Mouse (Mus musculus) liver, adult 2 months (tissue): ENCODE measurements around the gene Fam69a. TPM values are rescaled to one million over a fixed set of nuclear protein-coding genes. Genes with fewer than 3 reads are reported as not detected.
"Not testable (repeated sequence)": the region's sequence is repeated elsewhere in the genome, so short reads cannot be mapped to it uniquely, and the experiment has no call there.

Experiments used
- DNase-seq: peaks from one replicate; pipeline ENCODE4 v3.0.0-alpha.2; 2011; ENCODE audit warnings: low read depth, low spot score; ENCODE audit errors: extremely low read depth
- H3K27ac ChIP-seq: fragments of 200-500 bp; replicated peaks from 2 replicates; pipeline ENCODE4 v1.5.1; 2012; ENCODE audit warnings: low read depth, mild to moderate bottlenecking, control low read depth, inconsistent platforms, low read length; ENCODE audit not compliant: insufficient read depth
- H3K27me3 ChIP-seq: fragments of 200-500 bp; 2 replicates; pipeline ENCODE4 v1.6.1; 2012; ENCODE audit warnings: mild to moderate bottlenecking, moderate library complexity, low read length, inconsistent platforms; ENCODE audit not compliant: control insufficient read depth, insufficient read depth
- H3K36me3 ChIP-seq: fragments of 200-500 bp; 2 replicates; pipeline ENCODE4 v1.6.1; 2012; ENCODE audit warnings: low read length, inconsistent platforms; ENCODE audit not compliant: control insufficient read depth, insufficient read depth
- H3K4me1 ChIP-seq: fragments of 200-500 bp; 2 replicates; pipeline ENCODE4 v1.6.1; 2011; ENCODE audit warnings: low read length; ENCODE audit not compliant: control insufficient read depth, insufficient read depth
- H3K4me3 ChIP-seq: fragments of 200-500 bp; 2 replicates; pipeline ENCODE4 v1.5.1; 2011; ENCODE audit warnings: low read depth, mild to moderate bottlenecking, control low read depth, low read length, moderate library complexity; ENCODE audit not compliant: insufficient read depth
- H3K79me2 ChIP-seq: fragments of 200-500 bp; 2 replicates; pipeline ENCODE4 v1.6.1; 2012; ENCODE audit warnings: inconsistent platforms, mild to moderate bottlenecking, low read length, moderate library complexity; ENCODE audit not compliant: control insufficient read depth, insufficient read depth
- H3K9ac ChIP-seq: fragments of 200-500 bp; 2 replicates; pipeline ENCODE4 v1.6.1; 2012; ENCODE audit warnings: low read depth, mild to moderate bottlenecking, control low read depth, inconsistent platforms, low read length
- CTCF ChIP-seq: fragments of 200-500 bp; IDR thresholded peaks from 2 replicates; pipeline ENCODE4 v1.5.1; 2011; ENCODE audit warnings: low read depth, low read length, control low read depth
- POLR2A ChIP-seq: fragments of 200-500 bp; IDR thresholded peaks from 2 replicates; pipeline ENCODE4 v1.6.1; 2011; ENCODE audit warnings: low read length, control low read depth; ENCODE audit not compliant: insufficient read depth; ENCODE audit errors: extremely low read depth
- WGBS: fragments of 180-500 bp; shearing (Covaris S2); methylation state at CpG from one replicate; pipeline ENCODE4 v1.1.7; 2018; 5-methylcytosine and 5-hydroxymethylcytosine counted together
- polyA plus RNA-seq: library from polyadenylated mRNA; depleted of rRNA; stranded (reverse); fragments of >200 nt; gene quantifications from 2 replicates; pipeline ENCODE4 v1.2.3, GENCODE M21; 2012
- total RNA-seq: library from RNA; depleted of rRNA; stranded (reverse); fragments of >200 nt; gene quantifications from 2 replicates; pipeline ENCODE4 v1.2.3, GENCODE M21; 2014

Gene Fam69a
- total and polyA plus RNA-seq, 2 experiments: 1.4 to 5.3 TPM

GRCm38 (mm10) chr5:107938886-107939285, 48.0 kb downstream of the Fam69a start:
- no peaks in the 10 kb centered on the region for H3K4me1 ChIP-seq
- 100% methylated on average over 2 of the region's 2 CpGs for WGBS
- no peak overlapping the region for H3K27ac ChIP-seq
- no peak overlapping the region for H3K4me3 ChIP-seq
- no peaks in the 10 kb centered on the region for H3K27me3 ChIP-seq
- no peaks in the 10 kb centered on the region for H3K36me3 ChIP-seq
- no peak for DNase-seq
- TF ChIP-seq CTCF: no peak
- TF ChIP-seq POLR2A: no peak
- no peak overlapping the region for H3K9ac ChIP-seq
- peaks cover 4% of the 10 kb centered on the region; the same call in 1 of the 2 replicates for H3K79me2 ChIP-seq

- not testable (repeated sequence) for H3K36me3 ChIP-seq, H3K79me2 ChIP-seq, H3K9ac ChIP-seq, H3K4me3 ChIP-seq, H3K4me1 ChIP-seq, H3K27ac ChIP-seq, H3K27me3 ChIP-seq, DNase-seq
- 70% methylated on average over 1 of the region's 1 CpGs for WGBS
Measured at GRCm38 (mm10) chr5:107938483-107938882, 48.4 kb downstream of the Fam69a start.

GRCm38 (mm10) chr5:107936625-107937389, 50.1 kb downstream of the Fam69a start:
- H3K27me3 ChIP-seq: no peaks in the 10 kb centered on the region
- H3K36me3 ChIP-seq: no peaks in the 10 kb centered on the region
- H3K79me2 ChIP-seq: no peaks in the 10 kb centered on the region; the same call in 1 of the 2 replicates
- H3K9ac ChIP-seq: no peak overlapping the region
- 93% methylated on average over 10 of the region's 10 CpGs for WGBS
- H3K4me1 ChIP-seq: no peaks in the 10 kb centered on the region
- no peak overlapping the region for H3K27ac ChIP-seq
- DNase-seq: no peak
- no peak overlapping the region for H3K4me3 ChIP-seq
- TF ChIP-seq CTCF (no peak), POLR2A (no peak)

- Histone ChIP-seq H3K4me1 (no peaks in the 10 kb centered on the region), H3K9ac (no peak overlapping the region), H3K79me2 (no peaks in the 10 kb centered on the region; the same call in 1 of the 2 replicates), H3K27me3 (no peaks in the 10 kb centered on the region), H3K27ac (no peak overlapping the region), H3K4me3 (no peak overlapping the region), H3K36me3 (no peaks in the 10 kb centered on the region)
- DNase-seq: no peak
- 94% methylated on average over 10 of the region's 10 CpGs for WGBS
- TF ChIP-seq CTCF (no peak), POLR2A (no peak)
Measured at GRCm38 (mm10) chr5:107934770-107935543, 51.9 kb downstream of the Fam69a start.

- Histone ChIP-seq H3K9ac (no peak overlapping the region), H3K27ac (no peak overlapping the region)
- TF ChIP-seq POLR2A (no peak), CTCF (no peak)
Measured at GRCm38 (mm10) chr5:107933202-107933974, 53.5 kb downstream of the Fam69a start.

More at GRCm38 (mm10) chr5:107933202-107933974, 53.5 kb downstream of the Fam69a start:
- Histone ChIP-seq H3K27me3 (no peaks in the 10 kb centered on the region), H3K79me2 (no peaks in the 10 kb centered on the region), H3K36me3 (no peaks in the 10 kb centered on the region), H3K4me3 (no peak overlapping the region), H3K4me1 (no peaks in the 10 kb centered on the region)
- DNase-seq: no peak
- 83% methylated on average over 4 of the region's 4 CpGs for WGBS
